Mouse (Mus musculus): ENCODE results near the gene Isoc2a.

The Isoc2a gene

DNA sequence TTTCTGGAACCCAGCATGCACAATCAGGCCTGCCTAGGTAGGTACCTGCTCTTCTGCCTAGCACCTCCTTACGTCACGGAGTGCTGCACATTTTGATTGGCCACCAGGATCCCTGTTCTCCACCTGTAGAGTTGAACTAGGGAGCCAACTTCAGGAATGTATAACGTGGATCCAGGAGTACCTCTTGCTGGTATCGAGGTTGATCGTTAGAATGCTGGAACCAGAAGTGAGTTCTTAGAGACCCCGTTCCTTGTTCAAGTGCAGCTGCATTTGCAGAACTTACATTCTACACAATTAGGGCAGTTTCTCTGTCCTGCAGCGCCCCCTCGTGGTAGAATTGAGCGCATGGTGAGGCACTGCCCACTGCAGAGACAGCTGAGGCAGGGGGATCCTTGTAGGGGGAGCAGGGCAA is 63.1 kb downstream of the Isoc2a start:
- no peak for DNase-seq (ENCODE audit: low spot score)

DNA sequence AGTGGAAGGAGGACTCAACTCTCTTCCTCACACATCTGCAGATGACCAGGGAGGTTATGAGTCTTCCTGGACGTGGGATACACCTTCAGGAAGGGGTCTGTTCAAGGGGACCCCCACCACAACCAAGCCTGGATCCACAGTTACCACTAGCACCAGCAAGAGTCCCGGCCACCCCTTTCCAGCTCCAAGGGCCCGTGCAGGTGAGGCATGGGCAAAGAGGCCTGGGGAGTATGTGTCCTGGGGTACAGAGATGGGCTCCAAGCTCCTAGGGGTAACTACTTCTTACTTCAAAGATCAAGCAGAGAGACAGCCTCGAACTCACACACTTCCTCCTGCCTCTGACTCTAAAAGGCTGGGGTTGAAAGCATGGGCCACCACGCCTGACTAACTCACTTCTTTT is 65.7 kb downstream of the Isoc2a start:
- DNase-seq (ENCODE audit: low spot score) = no peak

GRCm38 (mm10) chr7:4943223-4943815 is 66.4 kb downstream of the Isoc2a start:
- peak; percentile 94 for DNase-seq (ENCODE audit: low spot score)
